Mouse (Mus musculus): ENCODE results near the gene Homer2. TPM values are rescaled to one million over a fixed set of nuclear protein-coding genes. Genes with fewer than 3 reads are reported as not detected.

Gene Homer2
- polyA plus RNA-seq (2012; rRNA removed; ENCODE audit: low replicate concordance) = 3.3 and 4.8 TPM in 2 replicates

GRCm38 (mm10) chr7:81707471-81708140 lies at the start of gene Homer2:
Gene Homer2 (minus strand): TSS chr7:81707527.

GRCm38 (mm10) chr7:81571108-81571940 lies 136.0 kb downstream of the Homer2 start, which contains the start of gene Whamm:
Gene Whamm (plus strand): TSS chr7:81571266.

GRCm38 (mm10) chr7:81566892-81567291 lies 140.4 kb downstream of the Homer2 start, which contains the start of gene Fsd2:
Gene Fsd2 (minus strand): TSS chr7:81566944.

Other genes starting within 250 kb of the Homer2 start
- gene Ap3b2, start 213.6 kb downstream of the Homer2 start, polyA plus RNA-seq (2012; rRNA removed; ENCODE audit: low replicate concordance) = 2.1 and 42.7 TPM in 2 replicates
- 0.44 and 93.6 TPM in 2 replicates for gene BC048679, start 209.2 kb downstream of the Homer2 start, polyA plus RNA-seq (2012; rRNA removed; ENCODE audit: low replicate concordance)
- 3.6 and 18.8 TPM in 2 replicates for gene Fsd2, start 140.6 kb downstream of the Homer2 start, polyA plus RNA-seq (2012; rRNA removed; ENCODE audit: low replicate concordance)
- 20.3 and 21.0 TPM in 2 replicates for gene Whamm, start 136.3 kb downstream of the Homer2 start, polyA plus RNA-seq (2012; rRNA removed; ENCODE audit: low replicate concordance)
- 11.1 and 11.3 TPM in 2 replicates for gene Ramac, start 55.4 kb upstream of the Homer2 start, polyA plus RNA-seq (2012; rRNA removed; ENCODE audit: low replicate concordance)
- 38.2 and 51.6 TPM in 2 replicates for gene 3110040N11Rik, start 82.0 kb upstream of the Homer2 start, polyA plus RNA-seq (2012; rRNA removed; ENCODE audit: low replicate concordance)
- gene Btbd1, start 121.9 kb upstream of the Homer2 start, polyA plus RNA-seq (2012; rRNA removed; ENCODE audit: low replicate concordance) = 35.0 and 35.4 TPM in 2 replicates
- not detected in 2 replicates for gene Gm10160, start 148.3 kb upstream of the Homer2 start, polyA plus RNA-seq (2012; rRNA removed; ENCODE audit: low replicate concordance)
- gene Tm6sf1, start 151.5 kb upstream of the Homer2 start, polyA plus RNA-seq (2012; rRNA removed; ENCODE audit: low replicate concordance) = 54.5 and 69.7 TPM in 2 replicates
- gene Hdgfl3, start 226.9 kb upstream of the Homer2 start, polyA plus RNA-seq (2012; rRNA removed; ENCODE audit: low replicate concordance) = 1.5 and 7.0 TPM in 2 replicates

Data from subcutaneous adipose tissue, adult 2 months (tissue).